Mouse (Mus musculus) testis, adult 2 months (tissue): ENCODE measurements around the gene Cmtm8. TPM values are rescaled to one million over a fixed set of nuclear protein-coding genes. Genes with fewer than 3 reads are reported as not detected.

ENCODE experiments used
- H3K27ac ChIP-seq: fragments of 200-500 bp; 2 replicates; pipeline ENCODE4 v1.5.1; 2012; ENCODE audit warnings: low read depth, low read length; ENCODE audit not compliant: control insufficient read depth, insufficient read depth
- H3K27me3 ChIP-seq: fragments of 200-500 bp; 2 replicates; pipeline ENCODE4 v1.6.1; 2012; ENCODE audit warnings: mild to moderate bottlenecking, low read length, moderate library complexity; ENCODE audit not compliant: control insufficient read depth, insufficient read depth
- H3K36me3 ChIP-seq: fragments of 200-500 bp; 2 replicates; pipeline ENCODE4 v1.6.1; 2012; ENCODE audit warnings: mild to moderate bottlenecking, low read length; ENCODE audit not compliant: control insufficient read depth, insufficient read depth
- H3K4me1 ChIP-seq: fragments of 200-500 bp; 2 replicates; pipeline ENCODE4 v1.6.1; 2012; ENCODE audit warnings: low read length; ENCODE audit not compliant: control insufficient read depth, insufficient read depth
- H3K4me3 ChIP-seq: fragments of 200-500 bp; 2 replicates; pipeline ENCODE4 v1.5.1; 2012; ENCODE audit warnings: low read depth, mild to moderate bottlenecking, low read length, moderate library complexity, mixed read lengths; ENCODE audit not compliant: control insufficient read depth
- CTCF ChIP-seq: fragments of 200-500 bp; IDR thresholded peaks from 2 replicates; pipeline ENCODE4 v1.5.1; 2012; ENCODE audit warnings: low read depth, mild to moderate bottlenecking, inconsistent platforms, low read length, moderate library complexity; ENCODE audit not compliant: control insufficient read depth, insufficient read depth, insufficient replicate concordance
- POLR2A ChIP-seq: fragments of 200-500 bp; IDR thresholded peaks from 2 replicates; pipeline ENCODE4 v1.6.1; 2012; ENCODE audit warnings: low read depth, mild to moderate bottlenecking, inconsistent platforms, low read length, moderate library complexity; ENCODE audit not compliant: control insufficient read depth
- polyA plus RNA-seq: library from polyadenylated mRNA; depleted of rRNA; stranded (reverse); fragments of >200 nt; gene quantifications from 2 replicates; pipeline ENCODE4 v1.2.3, GENCODE M21; 2012

The Cmtm8 gene
- polyA plus RNA-seq, 1 experiment, result 1.7 TPM

DNA sequence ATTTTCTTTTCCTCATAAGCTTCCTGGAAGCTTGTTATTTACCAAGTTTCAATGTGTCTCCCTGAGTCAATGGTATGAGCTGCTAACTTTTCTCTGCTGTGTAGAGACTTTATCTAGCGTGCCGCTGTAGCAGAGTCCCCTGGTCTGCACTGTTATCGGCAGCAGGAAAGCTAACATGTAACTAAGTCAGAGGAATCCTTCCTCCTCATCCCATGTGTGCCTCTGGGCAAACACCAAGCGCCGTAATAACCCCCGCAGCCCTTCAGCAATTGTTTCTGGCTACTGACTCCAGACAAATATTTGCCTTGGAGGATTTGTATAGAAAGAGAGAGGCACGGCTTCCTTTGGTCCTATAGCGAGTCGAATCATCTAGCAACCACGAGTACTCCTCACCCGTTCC lies 33.1 kb downstream of the Cmtm8 start:
- TF ChIP-seq POLR2A (no peak), CTCF (no peak)
- Histone ChIP-seq H3K4me3 (no peak overlapping the region), H3K27ac (no peak overlapping the region; the same call in 1 of the 2 replicates), H3K4me1 (no peaks in the 10 kb centered on the region; the same call in 1 of the 2 replicates), H3K27me3 (no peaks in the 10 kb centered on the region), H3K36me3 (no peaks in the 10 kb centered on the region)

DNA sequence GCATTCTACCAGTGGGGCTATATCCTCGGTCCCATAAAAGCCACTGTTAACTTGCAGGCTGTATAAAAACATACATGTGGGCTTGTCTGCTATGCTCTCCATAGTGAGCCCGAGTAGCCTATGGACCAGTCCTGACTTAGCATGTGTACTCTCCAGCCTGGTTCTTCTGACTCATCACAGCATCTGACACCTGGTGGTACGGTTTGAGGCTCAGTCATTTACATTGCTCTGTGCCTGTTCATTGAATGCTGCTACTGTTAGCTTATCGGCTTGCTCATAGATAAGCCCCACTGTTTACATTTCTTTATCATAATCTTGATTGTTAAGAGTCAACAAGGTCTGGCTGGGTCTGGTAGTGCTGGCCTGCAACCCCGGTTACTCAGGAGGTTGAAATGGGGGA lies 35.3 kb downstream of the Cmtm8 start:
- H3K36me3 ChIP-seq, result no peaks in the 10 kb centered on the region

DNA sequence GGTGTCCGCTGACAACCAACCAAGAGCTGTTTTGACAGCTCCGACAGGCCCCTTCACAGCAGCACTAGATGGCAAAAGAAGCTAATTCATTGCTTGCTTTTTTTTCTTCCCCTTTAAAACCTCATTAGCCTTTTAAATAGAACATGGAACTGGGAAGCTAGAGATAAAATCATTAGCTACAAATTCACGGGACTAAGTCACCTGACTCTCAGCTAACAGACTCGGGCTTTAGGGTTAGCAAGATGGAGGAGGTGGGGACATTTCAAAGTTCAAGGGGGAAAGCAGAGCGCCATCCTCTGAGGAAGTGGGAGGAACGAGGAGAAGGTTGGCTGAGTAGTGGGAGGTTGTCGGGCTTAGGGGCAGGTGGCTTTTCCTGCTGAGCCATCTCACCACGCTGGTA lies 36.7 kb downstream of the Cmtm8 start:
- peaks cover 2% of the 10 kb centered on the region; the same call in 1 of the 2 replicates for H3K4me1 ChIP-seq
- no peak overlapping the region for H3K27ac ChIP-seq
- H3K4me3 ChIP-seq, result no peak overlapping the region
- no peaks in the 10 kb centered on the region for H3K36me3 ChIP-seq
- no peaks in the 10 kb centered on the region for H3K27me3 ChIP-seq
- TF ChIP-seq CTCF (no peak), POLR2A (no peak)

More for the DNA sequence above, 35.3 kb downstream of the Cmtm8 start:
- H3K4me1 ChIP-seq, result peaks cover 2% of the 10 kb centered on the region; the same call in 1 of the 2 replicates
- H3K27ac ChIP-seq, result no peak overlapping the region
- TF ChIP-seq CTCF (no peak), POLR2A (no peak)
- peak overlapping the region; percentile 53; the same call in 1 of the 2 replicates for H3K4me3 ChIP-seq
- no peaks in the 10 kb centered on the region for H3K27me3 ChIP-seq

DNA sequence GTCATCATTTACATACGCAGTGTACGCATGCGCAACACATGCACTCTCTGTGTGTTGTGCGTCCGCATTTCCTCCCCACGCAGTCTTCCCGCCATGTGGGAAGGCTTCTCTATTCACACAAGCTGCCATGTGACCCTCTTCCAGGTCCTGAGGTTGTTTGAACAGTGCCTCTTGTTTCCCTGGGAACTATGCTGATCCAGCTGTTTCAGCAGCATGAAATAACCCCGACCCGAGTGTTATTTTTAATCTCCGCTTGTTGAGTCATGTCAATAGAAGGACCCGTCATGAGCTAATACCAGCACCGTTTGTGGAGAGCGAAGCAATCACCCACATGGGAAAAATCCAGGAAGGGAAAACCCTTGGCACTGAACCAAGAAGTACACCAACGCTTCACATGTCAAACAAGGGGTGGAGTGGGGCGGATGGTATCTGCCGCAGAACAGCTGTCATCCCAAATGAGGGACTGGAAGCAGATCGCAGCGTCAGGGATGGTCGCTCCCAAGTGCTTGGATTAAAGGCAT lies 38.7 kb downstream of the Cmtm8 start:
- no peak overlapping the region for H3K27ac ChIP-seq
- peaks cover 2% of the 10 kb centered on the region; the same call in 1 of the 2 replicates for H3K4me1 ChIP-seq
- no peaks in the 10 kb centered on the region for H3K27me3 ChIP-seq
- H3K4me3 ChIP-seq, result no peak overlapping the region
- H3K36me3 ChIP-seq, result no peaks in the 10 kb centered on the region
- TF ChIP-seq CTCF (no peak), POLR2A (no peak)

DNA sequence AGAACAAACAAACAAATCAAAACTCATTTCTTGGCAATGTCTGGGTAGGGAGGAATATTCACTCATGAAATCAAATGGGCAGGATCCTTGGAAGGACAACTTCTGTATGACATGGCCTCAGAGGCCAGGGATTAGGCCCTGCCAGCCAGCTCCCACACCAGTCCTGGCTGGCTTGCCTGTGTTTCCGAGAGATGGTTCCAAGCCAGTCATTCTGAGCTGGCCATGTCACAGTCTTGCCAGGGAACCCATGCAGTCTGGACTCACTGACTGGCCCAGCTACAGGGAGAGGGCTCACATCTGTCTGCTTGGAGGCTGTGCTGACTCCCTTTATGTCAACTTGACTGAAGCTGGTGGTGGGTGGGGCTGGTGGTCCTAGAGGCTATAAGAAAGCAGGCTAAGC lies 41.8 kb downstream of the Cmtm8 start:
- Histone ChIP-seq H3K4me1 (peaks cover 2% of the 10 kb centered on the region; the same call in 1 of the 2 replicates), H3K36me3 (no peaks in the 10 kb centered on the region), H3K27me3 (no peaks in the 10 kb centered on the region), H3K4me3 (no peak overlapping the region), H3K27ac (no peak overlapping the region)
- TF ChIP-seq CTCF (no peak), POLR2A (no peak)

DNA sequence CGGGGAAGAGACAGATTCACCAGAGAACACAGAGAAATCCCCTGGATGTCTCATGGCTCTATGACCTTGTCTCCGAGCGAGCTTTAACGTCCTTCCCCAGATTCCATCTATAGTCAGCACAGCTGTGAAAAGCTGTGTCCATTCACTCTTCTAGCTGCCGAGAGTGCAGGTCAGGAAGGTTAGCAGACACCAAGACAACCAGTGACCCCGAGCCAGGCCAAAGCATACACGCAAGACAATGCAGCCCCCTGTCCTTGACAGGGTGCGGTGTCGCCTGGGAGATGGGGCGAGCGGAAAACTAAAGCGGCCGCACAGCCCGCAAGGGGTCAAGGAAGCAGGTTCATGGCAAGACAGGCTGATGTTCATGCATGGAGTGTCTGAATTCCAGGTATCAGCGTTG lies 42.7 kb downstream of the Cmtm8 start:
- Histone ChIP-seq H3K36me3 (no peaks in the 10 kb centered on the region), H3K4me1 (peaks cover 2% of the 10 kb centered on the region; the same call in 1 of the 2 replicates), H3K27me3 (no peaks in the 10 kb centered on the region), H3K27ac (no peak overlapping the region), H3K4me3 (no peak overlapping the region)
- TF ChIP-seq POLR2A, result no peak

DNA sequence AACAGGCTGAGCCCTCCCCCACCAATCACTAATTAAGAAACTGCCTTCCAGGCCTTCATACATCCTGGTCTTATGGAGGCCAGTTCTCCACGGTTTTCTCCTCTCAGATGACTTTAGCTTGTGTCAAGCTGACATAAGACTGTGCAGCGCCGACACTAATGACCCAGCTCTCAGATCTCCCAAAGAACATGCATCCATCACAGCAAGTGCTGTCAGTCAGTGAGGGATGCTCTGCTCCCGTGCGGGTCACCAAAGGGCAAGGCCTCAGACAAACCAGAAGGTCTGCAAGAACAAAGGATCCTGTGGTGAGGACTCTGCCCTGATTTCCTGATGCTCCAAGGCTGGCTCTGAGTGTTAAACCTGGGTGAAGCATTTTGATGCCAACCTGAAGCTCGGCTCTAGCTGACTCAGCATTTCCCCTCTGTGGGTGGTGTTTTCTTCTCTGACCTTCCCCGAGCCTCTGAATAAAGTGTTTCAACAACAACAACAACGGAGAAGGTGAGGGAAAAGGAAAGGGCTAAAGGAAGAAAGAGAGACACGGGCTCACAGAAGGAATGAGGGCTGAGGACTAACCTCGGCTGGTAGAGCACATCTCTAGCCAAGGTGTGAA lies 44.4 kb downstream of the Cmtm8 start:
- Histone ChIP-seq H3K4me1 (no peaks in the 10 kb centered on the region), H3K4me3 (no peak overlapping the region), H3K36me3 (no peaks in the 10 kb centered on the region), H3K27me3 (no peaks in the 10 kb centered on the region), H3K27ac (no peak overlapping the region)
- TF ChIP-seq POLR2A (no peak), CTCF (no peak)
